ENCODE assay signal across 36 mouse cellular contexts in the genomic region with DNA sequence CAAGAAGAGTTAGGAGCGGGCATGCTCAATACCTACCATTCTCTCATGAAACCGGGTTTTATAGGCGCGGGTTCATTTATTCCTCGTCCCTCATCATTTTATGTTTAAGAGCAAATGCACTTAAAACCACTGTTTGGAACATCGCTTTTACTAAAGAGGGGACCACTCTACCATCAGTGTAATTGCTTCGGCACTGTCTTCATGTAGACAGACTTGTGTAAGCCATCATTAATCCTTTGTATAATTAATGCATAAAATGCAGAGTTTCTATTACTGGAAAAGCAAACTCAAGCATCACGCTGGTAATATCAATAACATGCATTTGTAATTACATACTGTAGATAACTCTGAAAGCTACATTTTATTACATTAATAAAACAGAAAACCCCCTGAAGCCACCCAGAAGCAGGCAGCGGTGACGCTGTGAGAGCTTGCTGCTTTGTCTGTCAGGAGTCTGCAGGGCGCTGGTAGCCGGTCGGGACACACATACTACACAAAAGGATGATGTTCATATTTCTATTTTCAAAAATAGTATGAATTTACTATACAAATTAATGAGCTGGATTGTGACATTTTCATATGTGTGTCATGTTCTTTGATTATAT.
"Had no signal": no experiment of that assay in that cellular context is flagged by ENCODE, and none has a peak within 500 bp of the region (broad histone marks: within the 10 kb centered on the region; RNA-seq: fewer than 3 reads in every experiment).

No protein-coding gene starts in this region.

- ATAC-seq: hindbrain, embryonic 16.5 days; hindbrain, postnatal 0 days; inflammation-experienced regulatory T-cells, adult 6 months; intestine, embryonic 15.5 days; intestine, embryonic 16.5 days; intestine, postnatal 0 days had no signal

- H3K4me2 ChIP-seq: heart, embryonic 11.5 days; heart, embryonic 12.5 days; heart, embryonic 13.5 days; heart, embryonic 15.5 days; hindbrain, embryonic 12.5 days; hindbrain, embryonic 13.5 days; hindbrain, embryonic 14.5 days; hindbrain, embryonic 15.5 days; intestine, embryonic 15.5 days; kidney, embryonic 15.5 days had no signal

- H3K27me3 ChIP-seq: heart, embryonic 12.5 days; heart, embryonic 13.5 days; heart, embryonic 15.5 days; hindbrain, embryonic 12.5 days; hindbrain, embryonic 13.5 days; hindbrain, embryonic 15.5 days; intestine, embryonic 15.5 days; kidney, embryonic 15.5 days had no signal

- H3K36me3 ChIP-seq: heart, embryonic 10.5 days; heart, embryonic 12.5 days; heart, embryonic 13.5 days; heart, embryonic 15.5 days; hindbrain, embryonic 10.5 days; hindbrain, embryonic 12.5 days; hindbrain, embryonic 13.5 days; hindbrain, embryonic 15.5 days; intestine, embryonic 15.5 days; kidney, embryonic 15.5 days had no signal

- H3K9me3 ChIP-seq: heart, embryonic 10.5 days; heart, embryonic 12.5 days; heart, embryonic 13.5 days; heart, embryonic 15.5 days; hindbrain, embryonic 10.5 days; hindbrain, embryonic 12.5 days; hindbrain, embryonic 13.5 days; hindbrain, embryonic 15.5 days; intestine, embryonic 15.5 days; kidney, embryonic 15.5 days had no signal

- DNase-seq: heart, adult 18-20 months; heart, adult 2 months; heart, postnatal 10 days; heart, postnatal 14 days; heart, postnatal 36 days; heart, postnatal 4 days; kidney, adult 11 months; kidney, adult 18-20 months; kidney, adult 2 months; kidney, adult 8-10 months; kidney, adult 9 months; kidney, postnatal 10 days; kidney, postnatal 14 days; kidney, postnatal 25 days; kidney, postnatal 36 days; kidney, postnatal 4 days; layer of hippocampus, adult 9-11 months had no signal

- H3K4me1 ChIP-seq: heart, embryonic 10.5 days; heart, embryonic 12.5 days; heart, embryonic 15.5 days; hindbrain, embryonic 12.5 days; kidney, embryonic 15.5 days had no signal

- H3K4me3 ChIP-seq: heart, adult 2 months; heart, embryonic 10.5 days; heart, embryonic 12.5 days; heart, embryonic 13.5 days; heart, embryonic 15.5 days; hindbrain, embryonic 10.5 days; hindbrain, embryonic 12.5 days; hindbrain, embryonic 13.5 days; hindbrain, embryonic 15.5 days; intestine, embryonic 15.5 days; kidney, embryonic 15.5 days; layer of hippocampus, adult 2 months had no signal

- H3K27ac ChIP-seq: heart, adult 2 months; heart, embryonic 10.5 days; heart, embryonic 13.5 days; heart, embryonic 15.5 days; hindbrain, embryonic 10.5 days; hindbrain, embryonic 12.5 days; hindbrain, embryonic 13.5 days; hindbrain, embryonic 14.5 days; hindbrain, embryonic 15.5 days; hindbrain, postnatal 0 days; intestine, embryonic 15.5 days; kidney, embryonic 15.5 days; kidney, postnatal 0 days; layer of hippocampus, adult 2 months had no signal

- H3K9ac ChIP-seq: heart, embryonic 12.5 days; heart, embryonic 13.5 days; heart, embryonic 15.5 days; hindbrain, embryonic 12.5 days; hindbrain, embryonic 13.5 days; hindbrain, embryonic 14.5 days; hindbrain, embryonic 15.5 days; intestine, embryonic 15.5 days; kidney, embryonic 15.5 days had no signal
